Mouse (Mus musculus): ENCODE measurements around the gene Ntn5. TPM values are rescaled to one million over a fixed set of nuclear protein-coding genes. Genes with fewer than 3 reads are reported as not detected.

Ntn5 gene
- polyA plus RNA-seq, 1 experiment: 2.1 TPM

GRCm38 (mm10) chr7:45741777-45742176, 58.0 kb downstream of the Ntn5 start:
- no peak for DNase-seq (ENCODE audit: low read depth)
- no peak for TF ChIP-seq CTCF (IDR thresholded peaks at IDR 0.05; ENCODE audit: borderline replicate concordance, extremely low read depth, insufficient read depth, insufficient read length)
- no peak for TF ChIP-seq POLR2A (IDR thresholded peaks at IDR 0.05; ENCODE audit: borderline replicate concordance, extremely low read depth, insufficient read depth, insufficient read length, poor library complexity, severe bottlenecking)

- DNase-seq (ENCODE audit: low read depth): peak; percentile 14
Observed at GRCm38 (mm10) chr7:45742338-45742737, 58.5 kb downstream of the Ntn5 start.

More at GRCm38 (mm10) chr7:45742338-45742737, 58.5 kb downstream of the Ntn5 start:
- TF ChIP-seq POLR2A (IDR thresholded peaks at IDR 0.05; ENCODE audit: borderline replicate concordance, extremely low read depth, insufficient read depth, insufficient read length, poor library complexity, severe bottlenecking): no peak
- TF ChIP-seq CTCF (IDR thresholded peaks at IDR 0.05; ENCODE audit: borderline replicate concordance, extremely low read depth, insufficient read depth, insufficient read length): no peak; the same call in 1 of the 2 replicates

Other genes with a start within 250 kb of the Ntn5 start
- gene Gys1, start 249.2 kb upstream of the Ntn5 start, polyA plus RNA-seq (2012; rRNA removed): 26.7 and 30.6 TPM in 2 replicates
- 125 and 158 TPM in 2 replicates for gene Ruvbl2, start 245.9 kb upstream of the Ntn5 start, polyA plus RNA-seq (2012; rRNA removed)
- 2,346 and 2,481 TPM in 2 replicates for gene Ftl1, start 224.1 kb upstream of the Ntn5 start, polyA plus RNA-seq (2012; rRNA removed)
- gene Bax, start 217.1 kb upstream of the Ntn5 start, polyA plus RNA-seq (2012; rRNA removed): 168 and 237 TPM in 2 replicates
- 0.11 and 0.18 TPM in 2 replicates for gene Tulp2, start 202.1 kb upstream of the Ntn5 start, polyA plus RNA-seq (2012; rRNA removed)
- gene Gm45808, start 197.2 kb upstream of the Ntn5 start, polyA plus RNA-seq (2012; rRNA removed): 0.30 TPM in 1 of 2 replicates, not detected in the other
- gene Dhdh, start 195.2 kb upstream of the Ntn5 start, polyA plus RNA-seq (2012; rRNA removed): 2.0 and 2.8 TPM in 2 replicates
- 92.0 and 111 TPM in 2 replicates for gene Nucb1, start 173.6 kb upstream of the Ntn5 start, polyA plus RNA-seq (2012; rRNA removed)
- gene Ppp1r15a, start 157.8 kb upstream of the Ntn5 start, polyA plus RNA-seq (2012; rRNA removed): 13.5 and 14.5 TPM in 2 replicates
- gene Plekha4, start 157.7 kb upstream of the Ntn5 start, polyA plus RNA-seq (2012; rRNA removed): 1.7 and 3.6 TPM in 2 replicates
- 0.25 and 0.44 TPM in 2 replicates for gene Hsd17b14, start 129.1 kb upstream of the Ntn5 start, polyA plus RNA-seq (2012; rRNA removed)
- gene Bcat2, start 113.9 kb upstream of the Ntn5 start, polyA plus RNA-seq (2012; rRNA removed): 29.5 and 40.2 TPM in 2 replicates
- gene Fgf21, start 68.5 kb upstream of the Ntn5 start, polyA plus RNA-seq (2012; rRNA removed): 0.13 TPM in 1 of 2 replicates, not detected in the other
- 0.06 and 0.14 TPM in 2 replicates for gene Fut1, start 66.7 kb upstream of the Ntn5 start, polyA plus RNA-seq (2012; rRNA removed)
- 0.13 and 0.16 TPM in 2 replicates for gene Izumo1, start 62.2 kb upstream of the Ntn5 start, polyA plus RNA-seq (2012; rRNA removed)
- 11.6 and 17.6 TPM in 2 replicates for gene Rasip1, start 56.5 kb upstream of the Ntn5 start, polyA plus RNA-seq (2012; rRNA removed)
- gene Mamstr, start 44.0 kb upstream of the Ntn5 start, polyA plus RNA-seq (2012; rRNA removed): 3.2 and 4.0 TPM in 2 replicates
- 0.10 and 0.16 TPM in 2 replicates for gene Fut2, start 17.6 kb upstream of the Ntn5 start, polyA plus RNA-seq (2012; rRNA removed)
- 0.66 and 1.1 TPM in 2 replicates for gene Sec1, start 10.4 kb downstream of the Ntn5 start, polyA plus RNA-seq (2012; rRNA removed)
- 81.4 and 108 TPM in 2 replicates for gene Car11, start 15.8 kb downstream of the Ntn5 start, polyA plus RNA-seq (2012; rRNA removed)
- 7.6 and 8.4 TPM in 2 replicates for gene Dbp, start 21.1 kb downstream of the Ntn5 start, polyA plus RNA-seq (2012; rRNA removed)
- gene Rpl18, start 31.4 kb downstream of the Ntn5 start, polyA plus RNA-seq (2012; rRNA removed): 640 and 749 TPM in 2 replicates
- gene Sphk2, start 34.0 kb downstream of the Ntn5 start, polyA plus RNA-seq (2012; rRNA removed): 33.0 and 39.8 TPM in 2 replicates
- gene Fam83e, start 37.2 kb downstream of the Ntn5 start, polyA plus RNA-seq (2012; rRNA removed): 0.68 and 0.83 TPM in 2 replicates
- gene Spaca4, start 41.8 kb downstream of the Ntn5 start, polyA plus RNA-seq (2012; rRNA removed): not detected in 2 replicates
- 328 and 336 TPM in 2 replicates for gene Lmtk3, start 99.7 kb downstream of the Ntn5 start, polyA plus RNA-seq (2012; rRNA removed)
- gene Sult2b1, start 100.6 kb downstream of the Ntn5 start, polyA plus RNA-seq (2012; rRNA removed): 2.0 and 2.3 TPM in 2 replicates
- 246 and 277 TPM in 2 replicates for gene Cyth2, start 130.6 kb downstream of the Ntn5 start, polyA plus RNA-seq (2012; rRNA removed)
- gene Kcnj14, start 140.8 kb downstream of the Ntn5 start, polyA plus RNA-seq (2012; rRNA removed): 1.3 and 1.9 TPM in 2 replicates
- 23.4 and 25.5 TPM in 2 replicates for gene Grwd1, start 146.9 kb downstream of the Ntn5 start, polyA plus RNA-seq (2012; rRNA removed)
- 197 and 238 TPM in 2 replicates for gene Kdelr1, start 188.8 kb downstream of the Ntn5 start, polyA plus RNA-seq (2012; rRNA removed)
- gene Grin2d, start 194.4 kb downstream of the Ntn5 start, polyA plus RNA-seq (2012; rRNA removed): 13.2 and 31.1 TPM in 2 replicates
- 0.30 and 0.41 TPM in 2 replicates for gene Syngr4, start 212.7 kb downstream of the Ntn5 start, polyA plus RNA-seq (2012; rRNA removed)
- 19.1 and 23.3 TPM in 2 replicates for gene Tmem143, start 212.9 kb downstream of the Ntn5 start, polyA plus RNA-seq (2012; rRNA removed)
- 27.7 and 27.8 TPM in 2 replicates for gene Emp3, start 237.4 kb downstream of the Ntn5 start, polyA plus RNA-seq (2012; rRNA removed)
- 5.8 and 7.6 TPM in 2 replicates for gene Ccdc114, start 240.1 kb downstream of the Ntn5 start, polyA plus RNA-seq (2012; rRNA removed)